Mouse (Mus musculus): ENCODE data around the gene Ikbip. TPM values are rescaled to one million over a fixed set of nuclear protein-coding genes. Genes with fewer than 3 reads are reported as not detected.

The Ikbip gene
- polyA plus RNA-seq, 1 experiment from 2014 or later: 20.7 TPM

GRCm38 (mm10) chr10:91141564-91141963, 58.8 kb downstream of the Ikbip start:
- peaks cover 13% of the 10 kb centered on the region for H3K36me3 ChIP-seq
- H3K4me1 ChIP-seq (replicated peaks): no peaks in the 10 kb centered on the region
- ATAC-seq (ENCODE audit: low FRiP score, low read depth): peak; percentile 39; the same call in 1 of the 2 replicates
- no peaks in the 10 kb centered on the region for H3K9me3 ChIP-seq
- no peak overlapping the region for H3K4me3 ChIP-seq
- H3K27ac ChIP-seq (replicated peaks): no peak overlapping the region
- no peak overlapping the region for H3K4me2 ChIP-seq
- no peak overlapping the region for H3K9ac ChIP-seq
- WGBS: 44% methylated on average over 2 of the region's 2 CpGs
- H3K27me3 ChIP-seq: no peaks in the 10 kb centered on the region

- ATAC-seq (ENCODE audit: low FRiP score, low read depth): no peak
- Histone ChIP-seq H3K27ac (replicated peaks) (no peak overlapping the region), H3K9me3 (no peaks in the 10 kb centered on the region), H3K9ac (no peak overlapping the region), H3K36me3 (peaks cover 16% of the 10 kb centered on the region), H3K27me3 (no peaks in the 10 kb centered on the region), H3K4me2 (no peak overlapping the region), H3K4me1 (replicated peaks) (no peaks in the 10 kb centered on the region), H3K4me3 (no peak overlapping the region)
- WGBS: 74% methylated on average over 10 of the region's 10 CpGs
Measured at GRCm38 (mm10) chr10:91142654-91143191, 60.0 kb downstream of the Ikbip start.

GRCm38 (mm10) chr10:91143313-91144230, 60.8 kb downstream of the Ikbip start:
- 78% methylated on average over 18 of the region's 18 CpGs for WGBS
- peak; percentile 17; the same call in 1 of the 2 replicates for ATAC-seq (ENCODE audit: low FRiP score, low read depth)

GRCm38 (mm10) chr10:91145413-91145812, 62.7 kb downstream of the Ikbip start:
- Histone ChIP-seq H3K4me1 (replicated peaks) (no peaks in the 10 kb centered on the region), H3K9ac (no peak overlapping the region), H3K36me3 (peaks cover 34% of the 10 kb centered on the region), H3K4me3 (no peak overlapping the region), H3K27me3 (no peaks in the 10 kb centered on the region), H3K4me2 (no peak overlapping the region), H3K27ac (replicated peaks) (no peak overlapping the region), H3K9me3 (no peaks in the 10 kb centered on the region)
- 97% methylated on average over 7 of the region's 7 CpGs for WGBS
- no peak for ATAC-seq (ENCODE audit: low FRiP score, low read depth)

More at GRCm38 (mm10) chr10:91143313-91144230, 60.8 kb downstream of the Ikbip start:
- H3K4me1 ChIP-seq (replicated peaks): no peaks in the 10 kb centered on the region
- no peak overlapping the region for H3K27ac ChIP-seq (replicated peaks)
- no peaks in the 10 kb centered on the region for H3K27me3 ChIP-seq
- no peak overlapping the region for H3K4me3 ChIP-seq
- peaks cover 17% of the 10 kb centered on the region for H3K36me3 ChIP-seq
- H3K9ac ChIP-seq: no peak overlapping the region
- no peaks in the 10 kb centered on the region for H3K9me3 ChIP-seq
- no peak overlapping the region for H3K4me2 ChIP-seq

Other genes starting within 250 kb of the Ikbip start
- 16.2 and 19.7 TPM in 2 replicates for gene Apaf1, start 170 bp upstream of the Ikbip start, polyA plus RNA-seq (2015; fragmentation: Nextera tagmentation; extraction: Ambion mirVana)
- gene Slc25a3, start 41.1 kb downstream of the Ikbip start, polyA plus RNA-seq (2015; fragmentation: Nextera tagmentation; extraction: Ambion mirVana): 567 and 590 TPM in 2 replicates
- 96.7 and 108 TPM in 2 replicates for gene Tmpo, start 98.4 kb downstream of the Ikbip start, polyA plus RNA-seq (2015; fragmentation: Nextera tagmentation; extraction: Ambion mirVana)

Measured in hindbrain, embryonic 15.5 days (tissue).